Mouse (Mus musculus): ENCODE measurements around the gene Psmd9.
"Not testable (repeated sequence)": the region's sequence is repeated elsewhere in the genome, so short reads cannot be mapped to it uniquely, and the experiment has no call there.

Gene Psmd9

DNA sequence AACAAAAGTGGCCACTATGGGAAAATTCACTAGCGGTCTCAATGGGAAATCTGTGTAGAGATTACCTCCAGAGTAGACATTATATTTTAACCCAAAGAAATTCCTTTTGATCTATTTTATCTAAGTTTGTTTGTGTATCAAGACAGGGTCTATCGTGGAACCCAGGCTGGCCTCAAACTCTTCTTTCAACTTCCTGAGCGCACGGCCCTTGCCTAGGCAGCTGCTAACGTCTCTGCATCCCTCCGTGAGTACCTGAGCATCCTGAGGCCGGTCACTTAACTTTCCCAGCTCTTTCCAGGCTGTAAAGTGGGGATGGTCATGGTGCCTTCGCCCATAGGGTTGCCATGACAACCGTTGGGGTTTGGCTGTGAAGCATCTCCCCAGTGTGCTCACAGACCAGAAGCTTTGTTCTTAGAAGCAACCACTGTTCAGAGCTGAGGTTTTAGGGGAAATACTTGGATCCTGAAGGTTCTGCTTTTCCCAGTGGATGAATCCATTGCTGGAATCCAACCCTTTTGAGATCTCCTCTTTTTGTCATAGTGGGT lies 23.5 kb downstream of the Psmd9 start:
- no peak for DNase-seq (ENCODE audit: low spot score in 2 of 2)

GRCm38 (mm10) chr5:123193436-123193835 lies 24.2 kb downstream of the Psmd9 start:
- peak; percentile 48 to 52 for DNase-seq (ENCODE audit: low spot score in 2 of 2)

DNA sequence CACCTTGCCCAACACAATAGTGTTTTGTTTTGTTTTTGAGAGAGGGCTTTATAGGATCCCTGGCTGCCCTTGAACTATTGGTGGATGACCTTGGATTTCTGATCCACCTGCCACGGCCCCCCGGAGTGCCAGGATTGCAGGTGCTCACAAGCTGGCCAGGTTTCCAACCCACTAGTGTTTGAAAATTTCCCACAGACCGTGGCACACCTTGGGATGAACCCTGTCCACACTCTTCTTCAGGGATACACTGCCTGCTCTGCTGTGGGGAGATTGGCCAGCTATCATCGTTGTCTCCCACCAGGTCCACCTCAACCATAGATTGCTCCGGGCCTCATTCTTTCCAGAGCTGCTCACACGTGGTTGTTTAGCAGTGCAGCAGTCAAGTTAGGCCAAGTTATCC lies 25.6 kb downstream of the Psmd9 start:
- no peak for DNase-seq (ENCODE audit: low spot score in 2 of 2)

- no peak for DNase-seq (ENCODE audit: low spot score in 2 of 2)
These were observed 26.3 kb downstream of the Psmd9 start for GRCm38 (mm10) chr5:123195500-123196000.

DNA sequence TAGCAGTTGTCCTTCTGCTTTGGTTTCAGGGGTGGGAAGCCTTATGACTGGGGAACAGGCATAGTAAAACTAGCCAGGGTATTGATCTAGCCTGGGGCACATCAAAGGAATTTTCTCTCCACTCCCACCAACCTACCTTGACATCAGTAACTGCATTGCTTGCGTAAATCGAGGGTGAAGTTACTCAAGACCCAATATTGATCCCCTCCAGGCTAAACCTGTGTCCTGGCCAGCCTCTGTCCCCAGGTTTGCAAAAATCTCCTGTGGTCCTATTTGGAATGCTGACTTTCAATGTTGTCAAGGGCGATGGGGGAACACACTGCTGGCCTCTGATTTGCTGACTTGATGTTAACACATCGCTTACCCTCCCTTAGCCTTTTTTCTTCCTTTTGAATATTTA lies 27.5 kb downstream of the Psmd9 start:
- DNase-seq (ENCODE audit: low spot score in 2 of 2), result no peak

- DNase-seq (ENCODE audit: low spot score in 2 of 2), result no peak
These were observed 29.3 kb downstream of the Psmd9 start for GRCm38 (mm10) chr5:123198523-123198922.

DNA sequence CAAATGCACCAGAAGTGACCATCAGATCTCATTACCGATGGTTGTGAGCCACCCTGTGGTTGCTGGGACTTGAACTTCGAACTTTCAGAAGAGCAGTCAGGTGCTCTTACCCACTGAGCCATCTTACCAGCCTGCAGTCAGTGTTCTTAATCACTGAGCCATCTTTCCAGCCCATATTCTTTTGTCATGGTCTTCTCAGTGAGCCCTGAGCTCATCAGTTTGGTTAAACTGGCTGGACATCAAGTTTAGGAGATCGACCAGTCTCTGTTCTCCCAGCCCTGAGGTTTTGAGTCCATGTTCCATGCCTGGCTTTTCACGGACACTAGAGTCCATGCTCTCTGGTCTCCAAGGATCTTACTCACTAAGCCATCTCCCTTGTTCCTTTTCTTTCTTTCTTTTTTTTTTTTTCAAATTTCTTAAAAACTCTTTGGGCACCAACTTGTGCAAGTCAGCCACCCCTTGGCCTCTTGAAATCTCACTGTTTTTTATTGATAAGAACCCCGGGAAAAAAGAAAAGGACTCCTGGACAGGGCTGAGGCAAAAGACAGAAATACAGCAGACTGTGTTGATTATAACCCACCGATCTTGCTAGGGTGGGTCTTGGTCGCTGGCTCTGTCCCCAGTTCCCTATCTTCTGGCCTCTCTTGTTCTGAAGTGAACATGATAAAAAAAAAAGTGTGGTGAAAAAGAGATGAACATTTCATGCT lies 31.8 kb downstream of the Psmd9 start:
- DNase-seq (ENCODE audit: low spot score in 2 of 2), result not testable (repeated sequence)

DNA sequence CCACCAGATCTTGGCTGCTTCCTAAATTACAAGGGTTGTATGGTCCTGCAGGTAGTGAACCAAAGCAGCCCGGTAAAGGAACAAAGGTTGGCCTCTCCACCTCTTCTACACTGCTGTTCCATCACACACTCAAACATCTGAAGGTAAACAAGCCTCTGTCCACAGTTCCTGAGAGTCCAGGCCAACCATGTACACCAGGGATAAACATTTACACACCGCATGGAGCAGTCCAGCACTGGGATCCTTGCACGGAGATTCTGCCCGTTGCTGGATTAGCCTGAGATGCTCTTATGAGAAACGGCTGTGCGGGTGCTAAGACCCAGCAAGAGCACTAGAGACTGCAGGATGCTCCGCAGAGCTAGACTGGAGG lies 32.3 kb downstream of the Psmd9 start:
- DNase-seq (ENCODE audit: low spot score in 2 of 2), result no peak

- no peak for DNase-seq (ENCODE audit: low spot score in 2 of 2)
These were observed 32.8 kb downstream of the Psmd9 start for GRCm38 (mm10) chr5:123201987-123202386.

DNA sequence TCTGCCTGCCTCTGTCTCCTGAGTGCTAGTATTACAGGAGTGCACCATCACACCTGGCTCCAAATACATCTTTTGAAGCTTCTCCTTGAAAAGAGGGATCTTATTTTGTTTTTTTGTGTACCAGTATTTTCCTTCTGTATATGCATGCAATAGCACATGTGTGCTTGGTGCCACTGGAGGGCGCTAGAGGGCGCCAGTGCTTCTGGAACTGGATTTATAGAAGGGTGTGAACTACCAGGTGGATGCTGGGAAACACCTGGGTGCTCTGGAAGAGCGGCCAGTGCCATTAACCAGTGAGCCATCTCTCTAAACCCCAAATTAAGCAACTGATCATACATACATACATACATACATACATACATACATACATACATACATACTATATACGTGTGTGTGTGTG lies 33.6 kb downstream of the Psmd9 start:
- not testable (repeated sequence) for DNase-seq (ENCODE audit: low spot score in 2 of 2)

DNA sequence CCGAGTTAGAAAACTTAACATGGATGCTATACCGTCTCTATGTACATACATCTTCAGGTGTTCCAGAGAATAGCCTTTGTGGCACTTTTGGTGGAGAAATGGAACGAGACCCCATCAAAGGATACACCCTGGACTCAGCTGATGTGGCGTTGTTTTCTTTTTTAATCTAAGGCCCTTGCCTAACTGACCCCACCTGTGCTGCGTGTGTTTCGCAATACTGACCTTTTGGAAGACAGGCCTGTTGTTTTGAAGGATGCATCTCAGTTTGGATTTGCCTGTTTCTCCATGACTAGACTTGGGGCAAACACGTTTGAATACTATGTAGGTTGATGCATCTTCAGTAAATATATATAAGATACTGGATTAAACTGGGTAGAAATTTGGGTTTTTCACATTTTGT lies 34.4 kb downstream of the Psmd9 start:
- DNase-seq (ENCODE audit: low spot score in 2 of 2), result not testable (repeated sequence)

GRCm38 (mm10) chr5:123222346-123223050 lies 53.3 kb downstream of the Psmd9 start:
- not testable (repeated sequence) for DNase-seq (ENCODE audit: low spot score in 2 of 2)

GRCm38 (mm10) chr5:123223051-123223410 lies 53.8 kb downstream of the Psmd9 start:
- no peak for DNase-seq (ENCODE audit: low spot score in 2 of 2)

DNA sequence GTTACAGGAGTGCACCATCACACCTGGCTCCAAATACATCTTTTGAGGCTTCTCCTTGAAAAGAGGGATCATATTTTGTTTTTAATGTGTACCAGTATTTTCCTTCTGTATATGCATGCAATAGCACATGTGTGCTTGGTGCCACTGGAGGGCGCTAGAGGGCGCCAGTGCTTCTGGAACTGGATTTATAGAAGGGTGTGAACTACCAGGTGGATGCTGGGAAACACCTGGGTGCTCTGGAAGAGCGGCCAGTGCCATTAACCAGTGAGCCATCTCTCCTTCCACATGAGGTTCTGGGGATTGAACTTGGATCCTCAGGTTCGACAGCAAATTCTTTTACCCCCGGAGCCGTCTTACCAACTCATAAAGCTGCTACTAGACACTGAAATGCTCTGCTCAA lies 54.6 kb downstream of the Psmd9 start:
- not testable (repeated sequence) for DNase-seq (ENCODE audit: low spot score in 2 of 2)

DNA sequence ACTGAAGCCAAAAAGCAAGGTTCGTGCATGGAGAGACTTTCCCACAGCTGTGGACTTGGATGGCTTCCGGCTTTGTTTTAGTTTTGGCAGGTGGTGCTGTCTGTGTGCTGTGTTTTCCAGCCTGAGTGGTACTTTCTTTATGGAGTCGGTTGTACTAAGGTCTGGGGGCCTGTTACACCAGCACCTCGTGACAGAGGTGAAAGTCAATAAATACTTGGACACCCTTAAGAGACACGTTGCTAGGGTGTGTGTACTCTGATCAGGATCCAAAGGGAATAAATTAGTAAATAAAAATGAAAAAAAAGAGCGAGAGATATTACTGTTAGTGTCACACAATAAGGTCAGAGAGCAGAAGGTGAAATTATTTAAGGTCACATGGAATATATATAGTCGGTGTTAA lies 57.6 kb downstream of the Psmd9 start:
- no peak for DNase-seq (ENCODE audit: low spot score in 2 of 2)

GRCm38 (mm10) chr5:123227762-123228523 lies 58.7 kb downstream of the Psmd9 start:
- peak; percentile 92 to 95 for DNase-seq (ENCODE audit: low spot score in 2 of 2)

- DNase-seq (ENCODE audit: low spot score in 2 of 2), result no peak
These were observed 59.3 kb downstream of the Psmd9 start for GRCm38 (mm10) chr5:123228524-123228922.

GRCm38 (mm10) chr5:123229296-123229695 lies 60.1 kb downstream of the Psmd9 start:
- DNase-seq (ENCODE audit: low spot score in 2 of 2), result no peak

DNA sequence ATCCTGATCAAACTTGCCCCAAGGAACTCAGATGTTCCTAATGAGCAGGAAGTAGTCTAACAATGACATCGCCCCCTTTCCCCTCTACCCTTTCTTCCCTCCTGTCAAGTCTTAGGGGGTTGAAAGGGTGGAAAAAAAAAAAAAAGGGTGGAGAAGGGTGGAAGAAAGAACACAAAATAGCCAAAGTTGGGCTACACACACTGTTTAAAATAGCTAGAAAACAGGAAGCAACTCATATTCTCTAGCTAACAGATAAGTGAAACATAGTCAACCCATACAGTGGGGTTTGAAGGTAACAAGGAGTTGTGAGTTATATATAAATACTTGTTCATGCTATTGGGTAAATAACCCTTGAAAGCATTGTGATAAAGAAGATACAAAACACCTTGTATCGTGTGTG lies 63.0 kb downstream of the Psmd9 start:
- DNase-seq (ENCODE audit: low spot score in 2 of 2), result no peak

GRCm38 (mm10) chr5:123235731-123236130 lies 66.5 kb downstream of the Psmd9 start:
- DNase-seq (ENCODE audit: low spot score in 2 of 2), result peak; percentile 39 to 66

DNA sequence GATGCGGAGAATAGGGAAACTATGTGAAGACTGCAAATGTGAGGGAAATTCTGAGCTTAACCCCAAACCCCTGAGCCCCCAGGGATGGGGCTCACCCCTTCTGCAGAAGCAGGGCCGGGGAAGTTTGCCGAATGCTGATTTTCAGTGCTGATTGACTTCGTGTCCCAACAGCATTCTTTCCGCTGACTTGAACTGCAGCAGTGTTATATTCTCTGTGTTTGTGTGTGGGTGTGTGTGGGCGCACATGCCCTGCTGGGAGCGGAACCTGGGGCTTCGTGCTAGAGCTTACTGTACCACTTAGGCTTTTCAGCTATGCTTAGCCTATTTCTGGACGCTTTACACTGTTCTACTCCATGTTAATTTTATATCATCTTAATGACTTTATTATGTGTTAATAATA lies 67.2 kb downstream of the Psmd9 start:
- DNase-seq (ENCODE audit: low spot score in 2 of 2), result no peak

DNA sequence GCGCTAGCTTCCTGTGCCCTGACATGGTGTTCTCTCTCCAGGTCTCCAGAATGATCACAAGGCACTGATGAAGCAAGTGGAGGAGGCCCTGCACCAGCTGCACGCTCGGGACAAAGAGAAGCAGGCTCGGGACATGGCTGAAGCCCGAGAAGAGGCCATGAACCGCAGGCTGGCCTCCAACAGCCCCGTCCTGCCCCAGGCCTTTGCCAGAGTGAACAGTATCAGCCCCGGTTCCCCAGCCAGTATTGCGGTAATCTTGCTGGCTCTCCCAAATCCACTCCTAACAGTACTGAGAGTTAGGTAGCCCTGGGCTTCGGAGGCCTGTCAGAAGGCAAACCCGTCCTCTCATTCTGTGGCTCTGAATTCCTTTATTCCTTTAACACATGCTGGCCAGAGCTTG lies 70.3 kb downstream of the Psmd9 start:
- no peak for DNase-seq (ENCODE audit: low spot score in 2 of 2)
